Mouse (Mus musculus): ENCODE results near the gene Isg20l2.

DNA sequence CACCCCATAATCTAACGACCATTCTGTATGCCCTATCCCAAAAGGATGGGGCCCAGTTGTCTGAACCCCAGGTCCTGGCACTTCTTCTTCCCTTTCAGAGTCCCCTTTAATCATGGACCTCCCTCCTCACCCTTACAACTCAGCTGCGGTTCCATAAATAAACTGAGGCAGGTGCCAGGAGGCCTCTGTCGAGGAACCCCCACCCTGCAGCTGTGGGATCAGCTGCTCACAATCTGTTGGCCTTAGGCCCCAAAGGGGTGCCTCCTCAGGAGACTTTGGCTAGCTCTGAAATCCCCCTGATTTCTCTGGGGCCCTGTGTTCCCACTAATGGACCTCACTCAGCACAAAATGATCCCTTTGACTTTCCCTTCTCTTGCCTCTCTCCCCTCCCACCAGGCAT is 54.0 kb downstream of the Isg20l2 start:
- TF ChIP-seq CTCF (IDR thresholded peaks at IDR 0.05; ENCODE audit: low read depth, low read length) (no peak), POLR2A (IDR thresholded peaks at IDR 0.05; ENCODE audit: extremely low read depth, insufficient read depth, low read length) (no peak)
